Mouse (Mus musculus): ENCODE results near the gene Pygo2. TPM values are rescaled to one million over a fixed set of nuclear protein-coding genes. Genes with fewer than 3 reads are reported as not detected.

Gene Pygo2
- polyA plus RNA-seq, 1 experiment from 2014 or later: 39.8 TPM

- H3K9me3 ChIP-seq (ENCODE audit: control insufficient read depth, low read length): no peaks in the 10 kb centered on the region
- no peaks in the 10 kb centered on the region for H3K36me3 ChIP-seq (ENCODE audit: control insufficient read depth, insufficient read depth, low read length)
- peaks cover 28% of the 10 kb centered on the region for H3K4me1 ChIP-seq (ENCODE audit: control insufficient read depth, insufficient read depth, low read length)
- H3K4me2 ChIP-seq (ENCODE audit: low read depth, low read length): peak overlapping the region; percentile 97
- WGBS: under 1% methylated on average over 51 of the region's 56 CpGs
- H3K27ac ChIP-seq (ENCODE audit: low read depth, low read length): no peak overlapping the region
- H3K27me3 ChIP-seq (ENCODE audit: control insufficient read depth, insufficient read depth, low read length): peaks cover 5% of the 10 kb centered on the region; the same call in 1 of the 2 replicates
- no peak for ATAC-seq (ENCODE audit: low read depth)
- H3K4me3 ChIP-seq (ENCODE audit: low read depth, low read length): peak overlapping the region; percentile 45
- H3K9ac ChIP-seq (replicated peaks; ENCODE audit: low read depth, low read length): peak overlapping the region; percentile 55
These were observed 38.1 kb upstream of the Pygo2 start for GRCm38 (mm10) chr3:89391663-89392511.

GRCm38 (mm10) chr3:89392871-89393311, 37.1 kb upstream of the Pygo2 start:
- H3K27ac ChIP-seq (ENCODE audit: low read depth, low read length): no peak overlapping the region
- peaks cover 28% of the 10 kb centered on the region for H3K4me1 ChIP-seq (ENCODE audit: control insufficient read depth, insufficient read depth, low read length)
- no peaks in the 10 kb centered on the region for H3K9me3 ChIP-seq (ENCODE audit: control insufficient read depth, low read length)
- H3K4me3 ChIP-seq (ENCODE audit: low read depth, low read length): peak overlapping the region; percentile 45
- under 1% methylated on average over 21 of the region's 24 CpGs for WGBS
- H3K36me3 ChIP-seq (ENCODE audit: control insufficient read depth, insufficient read depth, low read length): no peaks in the 10 kb centered on the region
- peaks cover 5% of the 10 kb centered on the region; the same call in 1 of the 2 replicates for H3K27me3 ChIP-seq (ENCODE audit: control insufficient read depth, insufficient read depth, low read length)
- no peak for ATAC-seq (ENCODE audit: low read depth)
- H3K4me2 ChIP-seq (ENCODE audit: low read depth, low read length): peak overlapping the region; percentile 97
- H3K9ac ChIP-seq (replicated peaks; ENCODE audit: low read depth, low read length): no peak overlapping the region

GRCm38 (mm10) chr3:89393605-89394004, 36.4 kb upstream of the Pygo2 start:
- H3K4me3 ChIP-seq (ENCODE audit: low read depth, low read length): peak overlapping the region; percentile 45
- ATAC-seq (ENCODE audit: low read depth): peak; percentile 91
- H3K27ac ChIP-seq (ENCODE audit: low read depth, low read length): peak overlapping the region; percentile 41; the same call in 1 of the 2 replicates
- H3K9ac ChIP-seq (replicated peaks; ENCODE audit: low read depth, low read length): peak overlapping the region; percentile 29; the same call in 1 of the 2 replicates
- no peaks in the 10 kb centered on the region for H3K9me3 ChIP-seq (ENCODE audit: control insufficient read depth, low read length)
- H3K4me2 ChIP-seq (ENCODE audit: low read depth, low read length): peak overlapping the region; percentile 97
- no peaks in the 10 kb centered on the region for H3K36me3 ChIP-seq (ENCODE audit: control insufficient read depth, insufficient read depth, low read length)
- peaks cover 28% of the 10 kb centered on the region for H3K4me1 ChIP-seq (ENCODE audit: control insufficient read depth, insufficient read depth, low read length)
- WGBS: 0% methylated on average over 15 of the region's 15 CpGs
- peaks cover 5% of the 10 kb centered on the region; the same call in 1 of the 2 replicates for H3K27me3 ChIP-seq (ENCODE audit: control insufficient read depth, insufficient read depth, low read length)

- Histone ChIP-seq H3K27ac (ENCODE audit: low read depth, low read length) (peak within 1 kb of the TSS; percentile 41), H3K4me2 (ENCODE audit: low read depth, low read length) (peak within 1 kb of the TSS; percentile 97), H3K9ac (replicated peaks; ENCODE audit: low read depth, low read length) (peak within 1 kb of the TSS; percentile 29; the same call in 1 of the 2 replicates), H3K36me3 (ENCODE audit: control insufficient read depth, insufficient read depth, low read length) (no peaks in the 10 kb centered on the region), H3K27me3 (ENCODE audit: control insufficient read depth, insufficient read depth, low read length) (peaks cover 5% of the 10 kb centered on the region; the same call in 1 of the 2 replicates), H3K9me3 (ENCODE audit: control insufficient read depth, low read length) (no peaks in the 10 kb centered on the region), H3K4me3 (ENCODE audit: low read depth, low read length) (peak within 1 kb of the TSS; percentile 45), H3K4me1 (ENCODE audit: control insufficient read depth, insufficient read depth, low read length) (peaks cover 28% of the 10 kb centered on the region)
- under 1% methylated on average over 36 of the region's 42 CpGs for WGBS
- ATAC-seq (ENCODE audit: low read depth): peak; percentile 47
These were observed 35.8 kb upstream of the Pygo2 start, which contains the start of gene Zbtb7b for GRCm38 (mm10) chr3:89394006-89394893. Gene Zbtb7b (minus strand): TSS chr3:89394776.

GRCm38 (mm10) chr3:89394894-89395256, 35.1 kb upstream of the Pygo2 start:
- Histone ChIP-seq H3K9ac (replicated peaks; ENCODE audit: low read depth, low read length) (no peak overlapping the region), H3K4me3 (ENCODE audit: low read depth, low read length) (peak overlapping the region; percentile 45), H3K9me3 (ENCODE audit: control insufficient read depth, low read length) (no peaks in the 10 kb centered on the region), H3K27ac (ENCODE audit: low read depth, low read length) (no peak overlapping the region), H3K4me1 (ENCODE audit: control insufficient read depth, insufficient read depth, low read length) (peaks cover 28% of the 10 kb centered on the region), H3K4me2 (ENCODE audit: low read depth, low read length) (peak overlapping the region; percentile 97), H3K27me3 (ENCODE audit: control insufficient read depth, insufficient read depth, low read length) (peaks cover 5% of the 10 kb centered on the region; the same call in 1 of the 2 replicates), H3K36me3 (ENCODE audit: control insufficient read depth, insufficient read depth, low read length) (no peaks in the 10 kb centered on the region)
- WGBS: 0% methylated on average over 11 of the region's 12 CpGs
- no peak for ATAC-seq (ENCODE audit: low read depth)

GRCm38 (mm10) chr3:89395419-89395805, 34.6 kb upstream of the Pygo2 start:
- WGBS: 1% methylated on average over 10 of the region's 10 CpGs
- Histone ChIP-seq H3K4me2 (ENCODE audit: low read depth, low read length) (peak overlapping the region; percentile 97), H3K27me3 (ENCODE audit: control insufficient read depth, insufficient read depth, low read length) (peaks cover 5% of the 10 kb centered on the region; the same call in 1 of the 2 replicates), H3K9me3 (ENCODE audit: control insufficient read depth, low read length) (no peaks in the 10 kb centered on the region), H3K9ac (replicated peaks; ENCODE audit: low read depth, low read length) (no peak overlapping the region), H3K4me3 (ENCODE audit: low read depth, low read length) (peak overlapping the region; percentile 45), H3K4me1 (ENCODE audit: control insufficient read depth, insufficient read depth, low read length) (peaks cover 28% of the 10 kb centered on the region), H3K27ac (ENCODE audit: low read depth, low read length) (no peak overlapping the region), H3K36me3 (ENCODE audit: control insufficient read depth, insufficient read depth, low read length) (no peaks in the 10 kb centered on the region)
- ATAC-seq (ENCODE audit: low read depth): no peak

GRCm38 (mm10) chr3:89395806-89396653, 34.0 kb upstream of the Pygo2 start:
- Histone ChIP-seq H3K4me3 (ENCODE audit: low read depth, low read length) (peak overlapping the region; percentile 34), H3K27ac (ENCODE audit: low read depth, low read length) (no peak overlapping the region; the same call in 1 of the 2 replicates), H3K9me3 (ENCODE audit: control insufficient read depth, low read length) (no peaks in the 10 kb centered on the region), H3K9ac (replicated peaks; ENCODE audit: low read depth, low read length) (0 out of 2 replicates have a peak overlapping the region, but pooled peaks have one; percentile 28), H3K27me3 (ENCODE audit: control insufficient read depth, insufficient read depth, low read length) (peaks cover 5% of the 10 kb centered on the region; the same call in 1 of the 2 replicates), H3K36me3 (ENCODE audit: control insufficient read depth, insufficient read depth, low read length) (no peaks in the 10 kb centered on the region), H3K4me1 (ENCODE audit: control insufficient read depth, insufficient read depth, low read length) (peaks cover 23% of the 10 kb centered on the region), H3K4me2 (ENCODE audit: low read depth, low read length) (peak overlapping the region; percentile 97)
- ATAC-seq (ENCODE audit: low read depth): no peak
- under 1% methylated on average over 41 of the region's 44 CpGs for WGBS

GRCm38 (mm10) chr3:89396654-89397005, 33.4 kb upstream of the Pygo2 start:
- H3K9me3 ChIP-seq (ENCODE audit: control insufficient read depth, low read length): no peaks in the 10 kb centered on the region
- H3K4me2 ChIP-seq (ENCODE audit: low read depth, low read length): peak overlapping the region; percentile 97
- H3K4me3 ChIP-seq (ENCODE audit: low read depth, low read length): peak overlapping the region; percentile 34
- WGBS: 2% methylated on average over 4 of the region's 4 CpGs
- no peak for ATAC-seq (ENCODE audit: low read depth)
- H3K4me1 ChIP-seq (ENCODE audit: control insufficient read depth, insufficient read depth, low read length): peaks cover 21% of the 10 kb centered on the region
- peaks cover 5% of the 10 kb centered on the region; the same call in 1 of the 2 replicates for H3K27me3 ChIP-seq (ENCODE audit: control insufficient read depth, insufficient read depth, low read length)
- no peak overlapping the region for H3K9ac ChIP-seq (replicated peaks; ENCODE audit: low read depth, low read length)
- no peaks in the 10 kb centered on the region; the same call in 1 of the 2 replicates for H3K36me3 ChIP-seq (ENCODE audit: control insufficient read depth, insufficient read depth, low read length)
- H3K27ac ChIP-seq (ENCODE audit: low read depth, low read length): no peak overlapping the region

Measured in neural tube, embryonic 14.5 days (tissue).